Mouse (Mus musculus) cerebellum, postnatal 10 days (tissue): ENCODE measurements around the gene Timp4.
"Not testable (repeated sequence)": the region's sequence is repeated elsewhere in the genome, so short reads cannot be mapped to it uniquely, and the experiment has no call there.

Experiments
- DNase-seq, 2 experiments: peaks; one replicate each; pipeline ENCODE4 v3.0.0; 2021; ENCODE audit warnings: mixed read lengths in 2 of 2

Gene Timp4

DNA sequence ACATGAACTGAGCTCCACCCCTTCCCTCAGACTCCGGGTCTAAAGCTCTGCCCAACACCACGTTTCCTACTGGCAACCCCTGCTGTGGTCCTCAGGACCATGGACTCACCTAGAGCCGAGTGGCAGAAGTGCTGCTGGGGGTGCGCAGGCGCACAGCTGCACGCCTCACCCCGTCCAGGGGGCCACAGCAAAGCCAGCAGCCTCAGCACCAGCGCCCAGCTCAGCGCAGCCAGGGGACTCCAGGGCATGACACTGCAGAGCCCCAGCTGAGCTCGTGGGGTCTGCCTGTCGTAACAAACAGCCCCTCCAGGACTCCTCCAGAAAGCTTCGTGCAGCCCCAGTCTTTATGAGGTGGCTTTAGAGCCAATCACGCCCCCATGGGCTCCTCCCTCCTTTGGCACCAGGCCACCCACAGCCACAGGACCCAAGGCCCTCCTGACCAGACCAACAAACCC, 447 bp downstream of the Timp4 start:
- DNase-seq: peak; percentile 69 to 78

GRCm38 (mm10) chr6:115245500-115246058, 6.4 kb downstream of the Timp4 start:
- DNase-seq: no peak

GRCm38 (mm10) chr6:115244222-115244621, 7.8 kb downstream of the Timp4 start:
- DNase-seq: peak; percentile 65 to 68

- DNase-seq: peak in 1 of 2 experiments; percentile 65
Measured at GRCm38 (mm10) chr6:115241939-115242338, 10.1 kb downstream of the Timp4 start.

DNA sequence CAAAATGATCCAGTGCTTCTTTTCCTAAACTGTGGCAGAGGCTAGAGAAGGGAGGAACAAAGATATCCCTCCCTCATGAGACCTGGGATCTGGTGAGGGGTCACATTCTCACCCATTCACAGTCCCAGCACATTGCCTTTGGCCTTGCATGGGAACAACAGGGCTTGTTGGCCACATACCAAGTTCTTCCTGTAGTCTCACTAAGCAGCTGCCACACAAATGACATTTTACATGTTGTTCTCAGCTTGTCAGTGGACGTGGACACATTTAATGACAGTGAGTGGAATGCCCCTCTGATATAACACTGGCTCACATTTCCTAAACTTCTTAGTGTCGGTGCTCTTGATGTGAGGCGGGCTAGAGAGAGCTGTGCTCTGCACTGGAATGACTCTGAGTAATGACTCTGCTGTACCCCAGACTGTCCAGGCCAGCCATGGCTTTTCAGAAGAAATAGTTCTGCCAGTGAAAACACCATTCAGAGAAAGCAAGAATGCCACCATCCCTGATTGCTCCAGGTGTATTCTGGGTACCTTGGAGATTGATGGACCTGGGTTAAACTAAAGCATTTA, 10.8 kb downstream of the Timp4 start:
- peak; percentile 42 to 57 for DNase-seq

- DNase-seq: not testable (repeated sequence)
Measured at GRCm38 (mm10) chr6:115240431-115240830, 11.6 kb downstream of the Timp4 start.

- DNase-seq: peak in 1 of 2 experiments; percentile 39
Measured at GRCm38 (mm10) chr6:115239335-115239734, 12.7 kb downstream of the Timp4 start.

GRCm38 (mm10) chr6:115238031-115239027, 13.7 kb downstream of the Timp4 start:
- peak; percentile 94 for DNase-seq

DNA sequence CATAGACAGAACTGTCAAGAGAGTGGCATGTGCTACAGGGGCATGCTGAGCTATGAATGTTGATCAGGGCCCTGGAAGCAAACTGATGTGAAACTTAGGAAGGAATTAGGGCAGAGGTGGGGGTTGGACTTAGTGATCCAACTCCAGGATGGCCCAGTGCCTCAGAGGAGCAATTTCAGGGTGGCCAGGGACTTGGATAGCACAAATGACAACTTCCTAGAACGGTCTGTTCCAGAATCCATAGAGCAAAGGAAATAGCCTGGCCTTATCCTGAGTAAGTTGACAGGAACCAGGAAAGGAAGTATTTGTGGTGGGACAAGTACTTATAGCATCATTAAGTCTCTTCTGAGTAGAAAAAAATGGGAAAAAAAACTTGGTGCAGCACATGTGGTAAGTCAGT, 19.4 kb downstream of the Timp4 start:
- no peak for DNase-seq

DNA sequence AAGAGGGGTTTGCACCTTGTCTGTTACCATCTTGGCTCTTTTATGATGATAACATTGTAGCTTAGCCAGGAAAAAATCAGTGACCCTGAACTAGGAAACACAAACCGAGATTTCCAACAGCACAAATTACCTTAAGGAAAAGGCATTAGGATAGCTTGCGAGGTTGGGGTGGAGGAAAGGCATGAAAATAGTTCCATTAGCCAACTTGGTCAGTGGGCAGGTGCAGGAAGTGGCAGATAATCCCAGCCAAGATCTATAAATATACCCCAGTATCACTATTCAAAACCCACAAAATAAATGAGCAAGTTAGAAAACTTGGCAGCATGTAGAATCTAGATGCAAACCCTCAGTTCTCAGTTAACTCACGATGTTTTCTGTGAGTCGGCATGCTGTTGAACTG, 20.2 kb downstream of the Timp4 start:
- no peak for DNase-seq

DNA sequence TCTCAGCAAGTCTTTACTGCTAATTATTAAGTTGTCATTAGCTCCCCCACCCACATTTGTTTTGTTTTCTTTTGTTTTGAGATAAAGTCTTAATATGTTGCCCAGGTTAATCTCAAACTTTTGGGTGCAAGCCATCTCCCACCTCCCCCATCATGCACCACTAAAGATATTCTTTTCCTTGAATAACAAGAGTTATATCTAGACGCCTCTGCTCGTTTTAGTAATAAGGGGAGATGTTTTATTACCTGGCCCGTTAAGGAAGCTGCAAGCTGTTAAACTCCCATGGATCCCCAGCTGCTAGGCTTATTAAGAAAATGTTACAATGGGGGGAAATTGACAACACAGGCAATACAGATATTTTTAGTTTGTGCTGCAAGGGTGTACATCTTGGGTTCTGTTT, 21.4 kb downstream of the Timp4 start:
- DNase-seq: no peak

GRCm38 (mm10) chr6:115227529-115227928, 24.5 kb downstream of the Timp4 start:
- DNase-seq: peak; percentile 90 to 91

DNA sequence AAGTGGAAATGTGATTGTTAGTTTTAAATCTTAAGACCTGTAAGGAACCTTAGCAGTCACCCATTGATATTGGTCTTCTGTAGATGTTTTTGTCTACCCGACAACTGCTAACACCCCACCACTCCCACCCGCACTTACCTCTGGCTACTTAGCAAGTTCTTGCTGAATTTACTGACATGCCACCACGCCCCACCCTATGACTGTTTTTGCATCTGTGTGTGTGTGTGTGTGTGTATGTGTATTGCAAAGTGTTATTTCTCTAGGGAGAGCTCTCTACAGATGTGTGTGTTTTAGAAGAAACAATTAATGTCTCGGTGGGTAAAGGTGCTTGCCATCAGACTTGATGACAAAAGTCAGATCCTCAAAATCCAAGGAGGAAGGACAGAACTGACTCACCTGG, 25.0 kb downstream of the Timp4 start, which contains the start of gene Gm17482:
Gene Gm17482 (plus strand): TSS at position 301 of the 400 bp plus-strand sequence.
- DNase-seq: no peak

DNA sequence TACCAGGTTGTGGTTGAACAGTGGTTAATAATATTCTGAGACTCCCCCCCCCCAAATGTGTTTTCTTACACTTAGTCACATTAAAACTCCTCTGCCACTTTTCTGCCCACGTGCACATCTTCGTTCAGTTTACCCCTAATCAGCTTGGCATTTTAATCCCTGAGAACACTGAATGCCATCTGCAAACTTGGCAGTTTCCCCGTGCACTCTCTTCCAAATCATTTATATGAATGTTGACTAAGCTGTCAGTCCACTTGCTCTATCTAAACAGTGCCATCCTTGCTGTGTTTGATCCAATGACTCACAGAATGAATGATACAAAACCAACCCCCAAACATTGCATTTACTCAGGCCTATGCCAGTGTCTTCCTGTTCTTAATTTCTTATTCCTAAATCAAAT, 26.5 kb downstream of the Timp4 start:
- DNase-seq: peak; percentile 88 to 90

DNA sequence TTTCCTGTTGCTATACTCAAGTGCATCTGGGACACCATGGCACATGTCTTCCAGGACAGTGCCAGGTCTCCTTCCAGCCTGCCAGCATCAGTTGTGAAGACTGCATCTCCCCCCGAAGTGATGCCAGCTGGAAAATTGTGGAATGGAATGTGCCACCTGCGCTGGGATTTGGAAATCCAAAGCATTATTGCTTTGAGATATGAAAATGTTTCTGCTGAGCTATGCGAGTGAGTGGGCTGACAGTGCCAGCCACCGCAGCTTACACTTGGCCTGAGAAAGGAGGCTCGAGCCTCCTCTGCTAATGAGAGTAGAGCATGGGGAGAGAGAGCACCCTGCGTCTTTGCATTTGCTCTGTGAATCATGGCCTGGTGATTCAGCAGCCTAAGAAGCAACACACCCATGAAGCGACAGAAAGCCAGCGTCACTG, 30.8 kb downstream of the Timp4 start:
- peak; percentile 85 to 92 for DNase-seq

- no peak for DNase-seq
Measured at GRCm38 (mm10) chr6:115213129-115213528, 38.9 kb downstream of the Timp4 start.

- no peak for DNase-seq
Measured at GRCm38 (mm10) chr6:115212132-115212903, 39.7 kb downstream of the Timp4 start.

- no peak for DNase-seq
Measured at GRCm38 (mm10) chr6:115210820-115211219, 41.2 kb downstream of the Timp4 start.

- no peak for DNase-seq
Measured at GRCm38 (mm10) chr6:115210187-115210586, 41.8 kb downstream of the Timp4 start.

DNA sequence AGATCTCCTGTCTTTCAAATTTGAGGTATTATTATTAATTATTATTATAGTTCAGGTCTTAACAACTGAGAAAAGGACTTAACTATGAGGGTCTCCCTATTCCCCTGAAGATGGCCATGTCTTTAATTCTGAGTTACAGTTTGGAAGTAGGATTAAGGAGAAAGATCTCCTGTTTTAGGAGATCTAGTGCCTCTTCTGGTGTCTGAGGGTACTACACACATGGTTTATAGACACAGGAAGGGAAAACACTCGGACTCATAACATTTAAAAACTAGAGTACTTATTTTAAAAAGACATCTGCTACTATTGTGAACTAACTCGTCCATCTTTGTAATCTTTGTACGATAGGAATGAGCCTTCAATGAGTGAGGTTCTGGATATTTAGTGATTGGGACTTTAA, 49.0 kb downstream of the Timp4 start:
- peak; percentile 16 to 36 for DNase-seq

GRCm38 (mm10) chr6:115200753-115201152, 51.3 kb downstream of the Timp4 start:
- no peak for DNase-seq
